Mouse (Mus musculus) intestine, embryonic 16.5 days (tissue): ENCODE measurements at regions not wholly inside any gene's neighbourhood (a gene's known extent, or its start where the extent isn't known, plus 50 kb on each side); places are given as distances from the start of the nearest gene placed in this dataset.

ENCODE experiments used
- ATAC-seq: fragments of 200-750 bp; cut with Nextera tagmentation; 2 replicates; pipeline ENCODE4 v1.8.0; 2017; ENCODE audit warnings: moderate TSS enrichment, moderate library complexity
- H3K27ac ChIP-seq: fragments of 300-500 bp; sonication (generic); 2 replicates; pipeline ENCODE4 v1.5.1; 2014; ENCODE audit warnings: mild to moderate bottlenecking, low read length
- H3K27me3 ChIP-seq: fragments of 300-500 bp; sonication (generic); replicated peaks from 2 replicates; pipeline ENCODE4 v1.6.1; 2014; ENCODE audit warnings: low read length, control low read depth, mixed read lengths; ENCODE audit not compliant: control insufficient read depth, insufficient read depth
- H3K36me3 ChIP-seq: fragments of 300-500 bp; sonication (generic); 2 replicates; pipeline ENCODE4 v1.6.1; 2014; ENCODE audit warnings: low read length, control low read depth; ENCODE audit not compliant: control insufficient read depth, insufficient read depth
- H3K4me1 ChIP-seq: fragments of 300-500 bp; sonication (generic); 2 replicates; pipeline ENCODE4 v1.6.1; 2014; ENCODE audit warnings: low read length, control low read depth, mixed read lengths; ENCODE audit not compliant: control insufficient read depth, insufficient read depth
- H3K4me2 ChIP-seq: fragments of 300-500 bp; sonication (generic); 2 replicates; pipeline ENCODE4 v1.6.1; 2014; ENCODE audit warnings: low read depth, low read length, control low read depth
- H3K4me3 ChIP-seq: fragments of 300-500 bp; sonication (generic); 2 replicates; pipeline ENCODE4 v1.5.1; 2014; ENCODE audit warnings: mild to moderate bottlenecking, low read length
- H3K9ac ChIP-seq: fragments of 300-500 bp; sonication (generic); 2 replicates; pipeline ENCODE4 v1.6.1; 2014; ENCODE audit warnings: low read depth, low read length
- H3K9me3 ChIP-seq: fragments of 300-500 bp; sonication (generic); 2 replicates; pipeline ENCODE4 v1.6.1; 2016; ENCODE audit warnings: low read length, control low read depth; ENCODE audit not compliant: control insufficient read depth
- WGBS: fragments of 180-500 bp; shearing (Covaris S2); extraction: QIAGEN DNeasy Blood & Tissue Kit; methylation state at CpG from one replicate; pipeline ENCODE4 v1.1.7; 2014; 5-methylcytosine and 5-hydroxymethylcytosine counted together

DNA sequence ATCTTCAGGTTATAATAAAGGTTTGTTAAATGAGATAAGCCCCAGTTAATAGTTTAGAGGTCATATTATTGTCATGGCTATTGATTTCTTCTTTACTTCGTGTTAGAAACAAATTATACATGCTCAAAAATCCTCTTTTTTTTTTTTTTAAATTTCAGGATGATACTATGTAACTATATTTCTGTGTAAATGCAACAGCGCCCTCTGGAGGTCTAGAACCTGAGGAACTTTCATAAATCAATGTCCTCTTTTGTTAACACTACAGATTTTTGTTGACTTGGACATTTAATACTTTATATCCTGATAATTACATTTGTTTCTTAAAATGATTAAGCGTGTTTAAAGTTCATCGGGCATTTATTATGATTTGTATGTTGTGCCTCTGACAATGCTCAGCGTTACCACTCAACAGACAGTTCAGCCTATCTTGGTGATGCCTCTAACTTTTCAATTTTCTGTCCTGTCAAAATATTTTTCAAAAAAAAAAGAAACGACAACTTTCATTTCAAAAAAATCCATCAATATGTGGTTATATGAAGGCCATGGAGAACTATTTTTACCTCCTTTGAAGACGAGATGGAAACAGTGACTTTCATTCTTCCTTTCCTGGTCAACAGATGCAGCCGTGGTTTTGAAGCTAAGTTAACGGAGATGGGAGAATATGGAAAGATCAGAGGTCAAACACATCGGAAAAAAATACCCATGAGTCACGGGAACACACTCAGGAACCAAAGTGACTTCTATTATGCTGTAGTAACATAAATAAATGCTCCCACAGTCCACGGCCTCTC is 164.9 kb upstream of the Galnt5 start:
- no peak overlapping the region for H3K4me3 ChIP-seq

DNA sequence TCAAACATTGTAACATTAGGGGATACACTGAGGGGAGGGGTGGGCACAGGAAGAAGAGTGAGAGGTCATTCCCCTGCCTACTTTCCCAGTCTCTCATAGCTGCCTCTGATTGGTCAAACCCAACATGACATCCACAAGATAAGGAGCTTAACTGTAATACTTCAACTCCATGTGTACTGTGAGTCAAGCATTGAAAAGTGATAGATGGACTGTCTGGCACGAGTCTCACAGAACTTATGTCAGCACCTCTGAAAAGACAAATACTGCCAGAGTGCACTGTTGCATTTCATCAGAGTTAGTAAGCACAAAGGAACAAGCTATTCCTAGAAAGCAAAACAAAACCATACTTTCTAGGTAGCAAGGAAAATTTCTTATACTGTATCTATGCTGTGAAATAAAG is 152.5 kb upstream of the Galnt5 start:
- Histone ChIP-seq H3K4me1 (no peaks in the 10 kb centered on the region), H3K27me3 (no peaks in the 10 kb centered on the region), H3K9me3 (no peaks in the 10 kb centered on the region), H3K4me2 (no peak overlapping the region), H3K4me3 (no peak overlapping the region), H3K27ac (no peak overlapping the region), H3K9ac (no peak overlapping the region), H3K36me3 (no peaks in the 10 kb centered on the region)
- 44% methylated on average over 1 of the region's 1 CpGs for WGBS
- no peak for ATAC-seq

More for the DNA sequence above, 164.9 kb upstream of the Galnt5 start:
- H3K36me3 ChIP-seq: no peaks in the 10 kb centered on the region
- no peak overlapping the region for H3K27ac ChIP-seq
- H3K9ac ChIP-seq: no peak overlapping the region
- no peaks in the 10 kb centered on the region for H3K4me1 ChIP-seq
- 43% methylated on average over 12 of the region's 12 CpGs for WGBS
- H3K27me3 ChIP-seq: no peaks in the 10 kb centered on the region
- no peak for ATAC-seq
- H3K9me3 ChIP-seq: no peaks in the 10 kb centered on the region
- H3K4me2 ChIP-seq: no peak overlapping the region

DNA sequence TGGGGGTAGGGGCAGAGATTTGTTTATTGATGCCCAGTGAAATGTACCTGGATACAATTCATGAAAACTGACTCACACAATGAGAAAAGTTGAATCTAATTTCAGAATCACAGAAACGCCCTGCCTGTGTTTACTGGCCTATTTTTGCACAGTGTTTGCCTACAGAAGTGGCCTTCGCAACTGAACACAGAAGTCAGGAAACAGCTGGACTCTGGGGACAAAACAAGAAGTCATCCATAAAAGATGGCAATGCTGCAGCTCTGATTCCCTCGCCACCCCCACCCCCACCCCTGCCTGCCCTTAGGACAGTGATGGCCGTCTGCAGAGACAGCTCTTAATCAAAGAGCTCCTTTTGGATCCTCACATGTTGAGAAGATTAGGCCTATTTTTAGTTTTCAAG is 150.0 kb upstream of the Galnt5 start:
- H3K27me3 ChIP-seq: no peaks in the 10 kb centered on the region
- H3K9me3 ChIP-seq: no peaks in the 10 kb centered on the region
- no peak overlapping the region for H3K27ac ChIP-seq
- H3K4me1 ChIP-seq: no peaks in the 10 kb centered on the region
- ATAC-seq: no peak
- no peak overlapping the region for H3K4me2 ChIP-seq
- 49% methylated on average over 4 of the region's 4 CpGs for WGBS
- no peak overlapping the region for H3K4me3 ChIP-seq
- H3K9ac ChIP-seq: no peak overlapping the region
- H3K36me3 ChIP-seq: no peaks in the 10 kb centered on the region

DNA sequence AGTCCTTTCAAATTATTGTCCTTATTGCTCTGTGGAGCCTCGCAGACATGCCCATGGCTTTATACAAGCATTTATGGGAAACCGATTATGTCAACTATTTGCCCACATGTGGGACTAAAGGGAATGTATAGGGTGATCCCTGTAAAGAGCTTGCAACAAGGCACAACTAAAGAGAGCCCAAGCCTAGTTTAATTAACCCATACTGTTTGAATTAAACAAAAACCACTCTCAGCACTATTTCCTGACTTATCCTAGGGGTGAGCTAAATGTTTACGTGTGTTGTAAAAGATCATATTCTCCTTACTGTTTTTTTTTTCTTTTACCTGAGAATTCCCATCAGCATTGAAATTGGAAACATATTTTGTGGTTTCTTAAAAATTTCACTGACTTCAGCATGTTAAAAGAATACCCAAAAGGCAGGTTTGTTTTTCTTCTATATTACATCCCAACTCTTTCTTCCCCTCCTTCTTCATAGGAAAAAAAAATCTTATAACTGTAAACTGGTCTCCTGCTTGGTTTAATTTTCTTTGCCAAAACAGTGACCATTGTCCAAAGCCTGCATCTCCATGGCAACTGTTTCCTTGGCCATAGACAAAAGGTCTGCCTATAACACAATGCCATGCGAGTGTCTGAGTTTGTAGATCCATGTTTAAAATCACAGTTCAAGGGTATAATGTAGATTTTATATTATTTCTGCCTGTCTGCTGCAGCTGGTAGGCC is 148.2 kb upstream of the Galnt5 start:
- H3K4me2 ChIP-seq: no peak overlapping the region
- H3K9me3 ChIP-seq: no peaks in the 10 kb centered on the region
- no peak overlapping the region for H3K27ac ChIP-seq
- H3K36me3 ChIP-seq: no peaks in the 10 kb centered on the region
- 73% methylated on average over 4 of the region's 4 CpGs for WGBS
- H3K4me1 ChIP-seq: no peaks in the 10 kb centered on the region
- no peak overlapping the region for H3K9ac ChIP-seq
- no peak overlapping the region for H3K4me3 ChIP-seq
- ATAC-seq: no peak
- no peaks in the 10 kb centered on the region for H3K27me3 ChIP-seq

DNA sequence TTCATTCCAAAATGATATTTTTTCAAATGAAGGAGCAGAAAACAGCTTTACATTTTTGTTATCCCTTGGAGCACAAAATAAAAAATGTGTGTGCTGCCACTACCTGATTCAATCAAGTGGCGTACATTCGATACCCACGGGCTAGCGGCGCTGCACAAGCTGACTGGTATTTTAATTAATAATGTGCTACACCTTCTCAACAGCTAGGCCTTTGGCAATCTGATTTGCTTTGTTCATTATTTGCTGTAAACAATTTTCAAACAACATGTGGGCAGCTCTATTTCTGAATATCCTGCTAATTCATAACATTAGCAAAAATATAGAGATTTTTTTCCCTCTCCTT is 147.7 kb upstream of the Galnt5 start:
- ATAC-seq: no peak

DNA sequence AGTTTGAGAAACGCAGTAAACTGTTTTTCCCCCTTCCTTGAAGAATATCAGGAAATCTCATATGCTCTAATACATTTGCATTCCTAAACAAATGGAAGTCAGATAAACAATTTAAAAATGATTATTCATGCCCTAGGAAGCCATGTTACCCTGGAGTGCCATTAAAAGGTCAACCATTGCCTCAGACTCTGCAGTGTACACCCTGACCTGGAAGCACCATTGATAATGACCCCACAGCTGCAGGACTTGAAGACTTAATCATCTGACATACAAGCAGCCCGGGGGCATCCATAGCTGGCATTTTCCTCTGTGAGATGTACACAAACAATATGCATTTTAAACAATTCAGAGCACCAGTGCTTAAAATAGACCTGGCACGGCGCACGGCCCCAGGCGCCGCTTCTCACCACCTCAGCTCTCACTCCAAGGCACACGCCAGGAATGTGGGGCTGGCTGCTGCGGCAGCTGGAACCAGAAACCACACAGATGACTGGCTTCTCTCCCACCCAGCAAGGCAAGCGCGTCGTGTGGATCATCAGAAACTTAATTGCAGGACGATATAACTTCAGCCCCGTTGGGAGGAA is 141.1 kb upstream of the Galnt5 start:
- no peak for ATAC-seq
- Histone ChIP-seq H3K36me3 (no peaks in the 10 kb centered on the region), H3K9me3 (no peaks in the 10 kb centered on the region), H3K27me3 (no peaks in the 10 kb centered on the region), H3K4me3 (no peak overlapping the region), H3K4me1 (no peaks in the 10 kb centered on the region), H3K9ac (no peak overlapping the region), H3K27ac (no peak overlapping the region), H3K4me2 (no peak overlapping the region)
- WGBS: 68% methylated on average over 14 of the region's 14 CpGs

More for the DNA sequence above, 147.7 kb upstream of the Galnt5 start:
- no peak overlapping the region for H3K9ac ChIP-seq
- H3K9me3 ChIP-seq: no peaks in the 10 kb centered on the region
- no peaks in the 10 kb centered on the region for H3K4me1 ChIP-seq
- H3K27me3 ChIP-seq: no peaks in the 10 kb centered on the region
- WGBS: 93% methylated on average over 5 of the region's 5 CpGs
- no peak overlapping the region for H3K4me2 ChIP-seq
- no peaks in the 10 kb centered on the region for H3K36me3 ChIP-seq
- no peak overlapping the region for H3K27ac ChIP-seq
- H3K4me3 ChIP-seq: no peak overlapping the region

DNA sequence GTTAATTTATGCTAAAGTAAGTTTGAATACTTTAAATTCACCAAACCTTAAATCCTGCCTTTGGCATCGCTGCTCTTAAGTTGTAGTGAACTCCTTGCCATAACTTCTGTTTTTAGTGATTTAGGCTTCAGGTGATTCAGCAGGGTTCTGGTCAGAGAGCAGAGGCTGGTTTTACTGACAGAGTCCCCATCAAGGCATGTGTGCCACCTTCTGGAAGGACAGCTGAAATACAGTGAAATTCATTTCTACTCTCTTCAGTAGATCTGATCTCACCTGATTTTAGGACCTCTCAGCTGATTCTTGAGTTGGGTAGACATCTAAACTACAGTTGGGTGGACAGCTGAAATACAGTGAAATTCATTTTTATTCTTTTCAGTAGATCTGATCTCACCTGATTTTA is 132.4 kb upstream of the Galnt5 start:
- no peaks in the 10 kb centered on the region for H3K36me3 ChIP-seq
- H3K27me3 ChIP-seq: no peaks in the 10 kb centered on the region
- no peak overlapping the region for H3K4me3 ChIP-seq
- no peak for ATAC-seq
- H3K4me1 ChIP-seq: no peaks in the 10 kb centered on the region
- 60% methylated on average over 1 of the region's 1 CpGs for WGBS
- H3K27ac ChIP-seq: no peak overlapping the region
- no peaks in the 10 kb centered on the region for H3K9me3 ChIP-seq
- H3K4me2 ChIP-seq: no peak overlapping the region
- H3K9ac ChIP-seq: no peak overlapping the region

DNA sequence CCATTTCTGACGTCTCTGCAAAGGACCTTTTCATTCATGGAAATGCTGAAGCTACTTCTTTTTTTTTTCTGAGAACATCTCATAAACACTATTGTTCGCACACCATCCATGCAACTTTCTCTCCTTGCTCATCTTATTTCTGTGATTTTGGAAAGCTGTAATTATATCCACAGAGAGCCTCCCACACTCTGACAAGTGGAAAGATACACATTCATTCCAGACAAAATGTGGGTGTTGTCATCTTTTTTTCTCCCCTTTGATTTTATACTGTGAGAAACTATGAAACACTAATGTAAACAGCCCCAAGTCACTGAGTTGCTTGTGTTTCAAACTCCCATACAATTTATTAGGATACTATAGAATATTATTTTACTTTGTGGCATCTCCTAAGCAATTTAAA is 129.6 kb upstream of the Galnt5 start:
- Histone ChIP-seq H3K4me3 (no peak overlapping the region), H3K27ac (no peak overlapping the region), H3K4me2 (no peak overlapping the region), H3K27me3 (no peaks in the 10 kb centered on the region), H3K36me3 (no peaks in the 10 kb centered on the region), H3K4me1 (no peaks in the 10 kb centered on the region), H3K9ac (no peak overlapping the region), H3K9me3 (no peaks in the 10 kb centered on the region)
- no peak for ATAC-seq
- 74% methylated on average over 2 of the region's 2 CpGs for WGBS

DNA sequence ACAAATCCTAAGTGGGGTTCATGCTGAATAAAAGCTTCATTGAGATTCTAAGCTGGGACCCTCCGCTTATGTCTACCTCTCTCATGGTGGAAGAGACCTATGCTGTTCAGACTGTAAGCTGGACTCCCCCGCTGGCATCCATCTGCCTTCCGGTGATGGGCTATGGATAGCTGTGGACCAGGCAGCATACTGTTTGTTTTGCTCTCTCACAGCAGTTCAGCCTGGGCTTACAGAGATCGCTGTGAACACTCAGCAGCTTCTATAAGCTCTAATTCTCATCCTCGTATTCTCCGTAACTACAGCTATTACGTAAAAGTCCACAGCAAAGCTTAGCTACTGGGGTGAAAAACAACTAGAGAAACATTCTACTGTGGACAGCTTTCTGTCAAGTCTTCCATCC is 97.5 kb upstream of the Galnt5 start:
- H3K36me3 ChIP-seq: no peaks in the 10 kb centered on the region
- H3K27ac ChIP-seq: no peak overlapping the region

More for the DNA sequence above, 97.5 kb upstream of the Galnt5 start:
- H3K9ac ChIP-seq: no peak overlapping the region
- no peak overlapping the region for H3K4me2 ChIP-seq
- 82% methylated on average over 7 of the region's 7 CpGs for WGBS
- no peaks in the 10 kb centered on the region for H3K27me3 ChIP-seq
- ATAC-seq: no peak
- H3K9me3 ChIP-seq: no peaks in the 10 kb centered on the region
- H3K4me1 ChIP-seq: no peaks in the 10 kb centered on the region
- no peak overlapping the region for H3K4me3 ChIP-seq
